In the genomic region with DNA sequence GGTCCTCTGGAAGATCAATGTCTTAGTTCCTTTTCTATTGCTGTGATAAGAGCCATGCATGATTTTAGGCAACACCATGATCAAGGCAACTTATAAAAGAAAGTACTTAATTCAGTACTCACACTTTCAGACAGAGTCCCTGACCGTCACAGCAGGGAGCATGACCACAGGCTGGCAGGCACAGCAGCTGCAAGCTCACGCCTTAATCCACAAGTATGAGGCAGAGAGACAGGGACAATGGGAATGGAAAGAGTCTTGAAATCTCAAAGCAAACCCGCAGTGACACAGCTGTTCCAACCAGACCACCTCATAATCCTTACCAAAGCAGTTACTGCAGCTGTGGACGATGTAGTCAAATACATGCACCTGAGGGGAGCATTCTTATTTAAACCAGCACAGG, we compare ENCODE assay signal across 23 mouse cellular contexts. TPM values are rescaled to one million over a fixed set of nuclear protein-coding genes. Genes with fewer than 3 reads are reported as not detected.
"Had no signal": no experiment of that assay in that cellular context is flagged by ENCODE, and none has a peak within 500 bp of the region (broad histone marks: within the 10 kb centered on the region; RNA-seq: fewer than 3 reads in every experiment).

No protein-coding gene starts in this region.

- H3K4me3 ChIP-seq: layer of hippocampus, adult 2 months; limb, embryonic 10.5 days; limb, embryonic 13.5 days; liver, embryonic 12.5 days; liver, embryonic 15.5 days; lung, embryonic 15.5 days; midbrain, embryonic 13.5 days; neural tube, embryonic 13.5 days; stomach, embryonic 15.5 days had no signal

- DNase-seq: kidney, adult 11 months; kidney, adult 8-10 months; kidney, postnatal 14 days; layer of hippocampus, adult 9-11 months; liver; lung, adult 18-20 months; lung, postnatal 10 days; lung, postnatal 36 days; right cerebral cortex, postnatal 25 days; spleen, adult 18-20 months; thymus, postnatal 25 days had no signal

- H3K4me1 ChIP-seq: liver, embryonic 15.5 days had no signal

- H3K36me3 ChIP-seq: limb, embryonic 10.5 days; limb, embryonic 13.5 days; liver, embryonic 12.5 days; liver, embryonic 15.5 days; lung, embryonic 15.5 days; midbrain, embryonic 13.5 days; neural tube, embryonic 13.5 days; stomach, embryonic 15.5 days had no signal

- H3K9ac ChIP-seq: limb, embryonic 13.5 days; liver, embryonic 12.5 days; liver, embryonic 15.5 days; lung, embryonic 15.5 days; midbrain, embryonic 13.5 days; neural tube, embryonic 13.5 days; stomach, embryonic 15.5 days had no signal

- H3K27me3 ChIP-seq: lung, embryonic 15.5 days; midbrain, embryonic 13.5 days; stomach, embryonic 15.5 days had no signal

- H3K9me3 ChIP-seq: limb, embryonic 10.5 days; limb, embryonic 13.5 days; liver, embryonic 12.5 days; liver, embryonic 15.5 days; lung, embryonic 15.5 days; midbrain, embryonic 13.5 days; neural tube, embryonic 13.5 days; stomach, embryonic 15.5 days had no signal

- ATAC-seq: liver, embryonic 12.5 days; midbrain, embryonic 13.5 days had no signal

- H3K4me2 ChIP-seq: limb, embryonic 13.5 days; liver, embryonic 12.5 days; liver, embryonic 15.5 days; lung, embryonic 15.5 days; midbrain, embryonic 13.5 days; neural tube, embryonic 13.5 days; stomach, embryonic 15.5 days had no signal

- H3K27ac ChIP-seq: layer of hippocampus, adult 2 months; limb, embryonic 10.5 days; limb, embryonic 13.5 days; liver, embryonic 12.5 days; liver, embryonic 15.5 days; lung, embryonic 15.5 days; midbrain, embryonic 13.5 days; neural tube, embryonic 13.5 days; stomach, embryonic 15.5 days had no signal

RNA-seq across cellular contexts. Expression of a gene that starts 2.4 kb away (rescaled TPM):
- polyA plus RNA-seq: kidney, embryonic 16.5 days; large intestine, adult 2 months; limb, embryonic 10.5 days; limb, embryonic 13.5 days; liver, embryonic 12.5 days; liver, embryonic 15.5 days; lung, embryonic 15.5 days; thymus, postnatal 0 days had no signal

RNA-seq across cellular contexts. Expression of a gene that starts 18.2 kb away (rescaled TPM):
- polyA plus RNA-seq: large intestine, adult 2 months; limb, embryonic 10.5 days; limb, embryonic 13.5 days; liver, embryonic 12.5 days; liver, embryonic 15.5 days; lung, embryonic 15.5 days; midbrain, embryonic 13.5 days; stomach, embryonic 15.5 days had no signal
